Mouse (Mus musculus): ENCODE measurements around the gene Akap11. TPM values are rescaled to one million over a fixed set of nuclear protein-coding genes. Genes with fewer than 3 reads are reported as not detected.

Akap11 gene
- total and polyA plus RNA-seq, 3 experiments, result 10.9 to 17.5 (median 12.0) TPM

- Histone ChIP-seq H3K27ac (ENCODE audit: insufficient read depth, low read depth) (no peak overlapping the region), H3K27me3 (replicated peaks) (no peaks in the 10 kb centered on the region), H3K4me2 (ENCODE audit: insufficient read depth, low read depth, poor library complexity, severe bottlenecking) (no peak overlapping the region), H3K9me3 (replicated peaks; ENCODE audit: low read length) (no peaks in the 10 kb centered on the region), H3K36me3 (replicated peaks in 1 of 2; ENCODE audit: control insufficient read depth in 1 of 2, insufficient read depth in 1 of 2, low read length in 1 of 2) (no peaks in the 10 kb centered on the region), H3K4me3 (replicated peaks in 1 of 3; ENCODE audit: low read depth in 2 of 3, low read length in 2 of 3, poor library complexity in 1 of 3) (no peak overlapping the region), H3K4me1 (ENCODE audit: control insufficient read depth in 1 of 2, insufficient read depth in 2 of 2) (no peaks in the 10 kb centered on the region), H3K9ac (ENCODE audit: insufficient read depth, low read depth) (no peak overlapping the region), H3K79me2 (replicated peaks; ENCODE audit: control insufficient read depth, extremely low read depth, insufficient read depth, poor library complexity, severe bottlenecking) (no peaks in the 10 kb centered on the region)
- DNase-seq (ENCODE audit: extremely low read depth), result no peak
- TF ChIP-seq USF1 (IDR thresholded peaks at IDR 0.05; ENCODE audit: low read depth, low read length) (no peak), MYC (IDR thresholded peaks at IDR 0.05; ENCODE audit: low read depth, low read length) (no peak), NELFE (IDR thresholded peaks at IDR 0.05; ENCODE audit: low read depth, low read length) (no peak), POLR2A (IDR thresholded peaks at IDR 0.05; ENCODE audit: low read depth, low read length) (no peak), RAD21 (IDR thresholded peaks at IDR 0.05; ENCODE audit: low read depth, low read length) (no peak), CHD1 (IDR thresholded peaks at IDR 0.05; ENCODE audit: low read depth, low read length) (no peak), MEF2A (IDR thresholded peaks at IDR 0.05; ENCODE audit: borderline replicate concordance, low read depth, low read length) (no peak), ZKSCAN1 (IDR thresholded peaks at IDR 0.05; ENCODE audit: borderline replicate concordance, low read depth, low read length) (no peak)
- dilution Hi-C loops (cut with MboI; ENCODE audit: extremely low pct_ligation_motif_present, extremely low pct_unique_long_range_greater_than_20kb, low sequenced_read_pairs) (no loop called here), in situ Hi-C loops (cut with MboI; ENCODE audit: low pct_ligation_motif_present, low pct_unique_long_range_greater_than_20kb, low sequenced_read_pairs) (no loop called here)
Measured at GRCm38 (mm10) chr14:78464353-78464752, 72.3 kb downstream of the Akap11 start.

DNA sequence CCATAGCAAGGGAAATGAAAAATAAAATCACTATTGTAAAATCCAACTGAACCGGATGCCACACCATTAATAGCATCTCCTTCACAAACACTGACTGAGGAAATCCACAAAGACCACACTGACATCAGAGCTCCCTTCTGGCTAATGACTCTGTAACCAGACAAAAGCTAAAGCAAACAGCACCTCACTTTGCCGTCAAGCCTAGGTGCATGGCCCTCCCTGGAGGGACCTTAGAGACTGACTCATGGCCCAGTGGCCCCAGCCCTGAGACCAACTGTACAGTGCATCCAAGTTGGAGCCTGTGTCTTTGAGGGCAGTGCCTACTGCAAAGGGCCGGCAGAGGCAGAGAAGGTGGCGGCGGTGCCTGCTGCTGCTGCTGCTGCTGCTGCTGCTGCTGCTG lies 77.5 kb downstream of the Akap11 start:
- Histone ChIP-seq H3K79me2 (replicated peaks; ENCODE audit: control insufficient read depth, extremely low read depth, insufficient read depth, poor library complexity, severe bottlenecking) (no peaks in the 10 kb centered on the region), H3K4me1 (ENCODE audit: control insufficient read depth in 1 of 2, insufficient read depth in 2 of 2) (no peaks in the 10 kb centered on the region), H3K9ac (ENCODE audit: insufficient read depth, low read depth) (no peak overlapping the region), H3K36me3 (replicated peaks in 1 of 2; ENCODE audit: control insufficient read depth in 1 of 2, insufficient read depth in 1 of 2, low read length in 1 of 2) (no peaks in the 10 kb centered on the region), H3K4me3 (replicated peaks in 1 of 3; ENCODE audit: low read depth in 2 of 3, low read length in 2 of 3, poor library complexity in 1 of 3) (no peak overlapping the region), H3K27me3 (replicated peaks) (no peaks in the 10 kb centered on the region), H3K9me3 (replicated peaks; ENCODE audit: low read length) (no peaks in the 10 kb centered on the region), H3K27ac (ENCODE audit: insufficient read depth, low read depth) (no peak overlapping the region), H3K4me2 (ENCODE audit: insufficient read depth, low read depth, poor library complexity, severe bottlenecking) (no peak overlapping the region)
- in situ Hi-C loops (cut with MboI; ENCODE audit: low pct_ligation_motif_present, low pct_unique_long_range_greater_than_20kb, low sequenced_read_pairs), result no loop called here
- no peak for TF ChIP-seq ELF1 (IDR thresholded peaks at IDR 0.05; ENCODE audit: low read depth, low read length)
- TF ChIP-seq MAZ (IDR thresholded peaks at IDR 0.05; ENCODE audit: low read depth, low read length), result no peak
- no peak for TF ChIP-seq MAX (IDR thresholded peaks at IDR 0.05; ENCODE audit: low read length)
- TF ChIP-seq NELFE (IDR thresholded peaks at IDR 0.05; ENCODE audit: low read depth, low read length), result no peak
- TF ChIP-seq KAT2A (IDR thresholded peaks at IDR 0.05; ENCODE audit: insufficient replicate concordance, low read length), result no peak
- no peak for TF ChIP-seq CHD2 (IDR thresholded peaks at IDR 0.05; ENCODE audit: low read length)
- no peak for TF ChIP-seq SIN3A (IDR thresholded peaks at IDR 0.05; ENCODE audit: low read length)
- TF ChIP-seq ZNF384 (IDR thresholded peaks at IDR 0.05; ENCODE audit: low read depth, low read length), result no peak
- TF ChIP-seq GABPA (IDR thresholded peaks at IDR 0.05; ENCODE audit: insufficient replicate concordance, low read depth, low read length), result no peak
- no peak for DNase-seq (ENCODE audit: extremely low read depth)
- dilution Hi-C loops (cut with MboI; ENCODE audit: extremely low pct_ligation_motif_present, extremely low pct_unique_long_range_greater_than_20kb, low sequenced_read_pairs), result no loop called here
